Mouse (Mus musculus) heart, embryonic 15.5 days (tissue): Measurements from ENCODE around the gene Irgq. TPM values are rescaled to one million over a fixed set of nuclear protein-coding genes. Genes with fewer than 3 reads are reported as not detected.
"Not testable (repeated sequence)": the region's sequence is repeated elsewhere in the genome, so short reads cannot be mapped to it uniquely, and the experiment has no call there.

Experiments
- ATAC-seq: fragments of 200-750 bp; cut with Nextera tagmentation; replicated peaks from 2 replicates; pipeline ENCODE4 v1.8.0; 2017; ENCODE audit warnings: low read depth, moderate TSS enrichment; ENCODE audit not compliant: insufficient number of reproducible peaks, insufficient read depth, low FRiP score
- H3K27ac ChIP-seq: fragments of 300-500 bp; sonication (generic); 2 replicates; pipeline ENCODE4 v1.5.1; 2015; ENCODE audit warnings: mild to moderate bottlenecking, inconsistent platforms
- H3K27me3 ChIP-seq: fragments of 300-500 bp; sonication (generic); 2 replicates; pipeline ENCODE4 v1.6.1; 2015; ENCODE audit warnings: inconsistent platforms
- H3K36me3 ChIP-seq: fragments of 300-500 bp; sonication (generic); 2 replicates; pipeline ENCODE4 v1.6.1; 2015; ENCODE audit warnings: mild to moderate bottlenecking, inconsistent platforms
- H3K4me1 ChIP-seq: fragments of 300-500 bp; sonication (generic); replicated peaks from 2 replicates; pipeline ENCODE4 v1.6.1; 2015; ENCODE audit warnings: inconsistent platforms
- H3K4me2 ChIP-seq: fragments of 300-500 bp; sonication (generic); 2 replicates; pipeline ENCODE4 v1.6.1; 2015; ENCODE audit warnings: inconsistent platforms, mild to moderate bottlenecking, moderate library complexity
- H3K4me3 ChIP-seq: fragments of 300-500 bp; sonication (generic); 2 replicates; pipeline ENCODE4 v1.5.1; 2015; ENCODE audit warnings: mild to moderate bottlenecking, inconsistent platforms
- H3K9ac ChIP-seq: fragments of 300-500 bp; sonication (generic); 2 replicates; pipeline ENCODE4 v1.6.1; 2015; ENCODE audit warnings: mild to moderate bottlenecking, inconsistent platforms
- H3K9me3 ChIP-seq: fragments of 300-500 bp; sonication (generic); replicated peaks from 2 replicates; pipeline ENCODE4 v1.6.1; 2016; ENCODE audit warnings: inconsistent platforms
- WGBS: fragments of 180-500 bp; shearing (Covaris S2); methylation state at CpG from one replicate; pipeline ENCODE4 v1.1.7; 2015; ENCODE audit warnings: mixed read lengths; 5-methylcytosine and 5-hydroxymethylcytosine counted together
- polyA plus RNA-seq: library from polyadenylated mRNA; unstranded; fragments of >200 nt; fragmentation: Nextera tagmentation; extraction: Ambion mirVana; gene quantifications from 2 replicates; pipeline ENCODE4 v1.2.1, GENCODE M21; 2015

Gene Irgq
- 6.0 and 8.3 TPM in 2 replicates for polyA plus RNA-seq

- no peaks in the 10 kb centered on the region for H3K27me3 ChIP-seq
- peak within 1 kb of the TSS; percentile 91 for H3K4me2 ChIP-seq
- peak within 1 kb of the TSS; percentile 80 for H3K9ac ChIP-seq
- peaks cover 15% of the 10 kb centered on the region for H3K36me3 ChIP-seq
- H3K27ac ChIP-seq = peak within 1 kb of the TSS; percentile 88
- peak; percentile 96 for ATAC-seq
- WGBS = under 1% methylated on average over 44 of the region's 44 CpGs
- no peaks in the 10 kb centered on the region for H3K9me3 ChIP-seq
- H3K4me3 ChIP-seq = peak within 1 kb of the TSS; percentile 68
- H3K4me1 ChIP-seq = peaks cover 26% of the 10 kb centered on the region
These were observed at the start of gene Irgq for GRCm38 (mm10) chr7:24530062-24530931. Gene Irgq (plus strand): TSS chr7:24530689.

- no peaks in the 10 kb centered on the region for H3K9me3 ChIP-seq
- ATAC-seq = 0 out of 2 replicates have a peak, but pooled peaks have one; percentile 3
- peaks cover 69% of the 10 kb centered on the region for H3K27me3 ChIP-seq
- H3K4me3 ChIP-seq = peak overlapping the region; percentile 62
- peaks cover 14% of the 10 kb centered on the region for H3K4me1 ChIP-seq
- H3K4me2 ChIP-seq = peak overlapping the region; percentile 91
- no peak overlapping the region for H3K9ac ChIP-seq
- H3K36me3 ChIP-seq = no peaks in the 10 kb centered on the region
- 11% methylated on average over 14 of the region's 14 CpGs for WGBS
- H3K27ac ChIP-seq = no peak overlapping the region
These were observed 49.5 kb upstream of the Irgq start for GRCm38 (mm10) chr7:24480986-24481473.

- ATAC-seq = peak; percentile 77
- Histone ChIP-seq H3K27ac (no peak within 1 kb of the TSS), H3K36me3 (no peaks in the 10 kb centered on the region), H3K4me2 (peak within 1 kb of the TSS; percentile 91), H3K9me3 (no peaks in the 10 kb centered on the region), H3K9ac (peak within 1 kb of the TSS; percentile 58), H3K4me1 (peaks cover 14% of the 10 kb centered on the region), H3K27me3 (peaks cover 69% of the 10 kb centered on the region), H3K4me3 (peak within 1 kb of the TSS; percentile 62)
- under 1% methylated on average over 78 of the region's 83 CpGs for WGBS
These were observed 48.8 kb upstream of the Irgq start, which contains the start of gene Cadm4 for GRCm38 (mm10) chr7:24481474-24482207. Gene Cadm4 (plus strand): TSS chr7:24482023.

- 0 out of 2 replicates have a peak, but pooled peaks have one; percentile 8 for ATAC-seq
- Histone ChIP-seq H3K9ac (peak overlapping the region; percentile 58), H3K4me2 (peak overlapping the region; percentile 91), H3K27ac (no peak overlapping the region), H3K4me3 (peak overlapping the region; percentile 62), H3K36me3 (no peaks in the 10 kb centered on the region), H3K4me1 (peaks cover 14% of the 10 kb centered on the region), H3K9me3 (no peaks in the 10 kb centered on the region), H3K27me3 (peaks cover 69% of the 10 kb centered on the region)
- 2% methylated on average over 27 of the region's 38 CpGs for WGBS
These were observed 48.1 kb upstream of the Irgq start for GRCm38 (mm10) chr7:24482208-24483020.

- H3K36me3 ChIP-seq, H3K9me3 ChIP-seq, H3K4me2 ChIP-seq, H3K27ac ChIP-seq, H3K9ac ChIP-seq, H3K4me3 ChIP-seq, ATAC-seq: not testable (repeated sequence)
- peaks cover 69% of the 10 kb centered on the region for H3K27me3 ChIP-seq
- H3K4me1 ChIP-seq = peaks cover 14% of the 10 kb centered on the region
- 47% methylated on average over 6 of the region's 6 CpGs for WGBS
These were observed 47.2 kb upstream of the Irgq start for GRCm38 (mm10) chr7:24483291-24483690.

- 76% methylated on average over 9 of the region's 9 CpGs for WGBS
- Histone ChIP-seq H3K9ac (no peak overlapping the region), H3K4me2 (no peak overlapping the region), H3K4me3 (no peak overlapping the region), H3K27ac (no peak overlapping the region), H3K27me3 (peaks cover 48% of the 10 kb centered on the region), H3K9me3 (no peaks in the 10 kb centered on the region), H3K4me1 (peaks cover 14% of the 10 kb centered on the region), H3K36me3 (no peaks in the 10 kb centered on the region)
- ATAC-seq = no peak
These were observed 45.0 kb upstream of the Irgq start for GRCm38 (mm10) chr7:24485481-24485880.

- H3K4me2 ChIP-seq = no peak overlapping the region
- H3K27me3 ChIP-seq = peaks cover 36% of the 10 kb centered on the region
- no peak overlapping the region for H3K9ac ChIP-seq
- ATAC-seq = no peak
- H3K9me3 ChIP-seq = no peaks in the 10 kb centered on the region
- peaks cover 5% of the 10 kb centered on the region; the same call in 1 of the 2 replicates for H3K4me1 ChIP-seq
- H3K4me3 ChIP-seq = no peak overlapping the region
- 56% methylated on average over 9 of the region's 9 CpGs for WGBS
- H3K36me3 ChIP-seq = no peaks in the 10 kb centered on the region
- no peak overlapping the region for H3K27ac ChIP-seq
These were observed 43.8 kb upstream of the Irgq start for GRCm38 (mm10) chr7:24486654-24487130.

- Histone ChIP-seq H3K4me3 (no peak overlapping the region), H3K9me3 (no peaks in the 10 kb centered on the region), H3K9ac (no peak overlapping the region), H3K4me2 (no peak overlapping the region), H3K27ac (no peak overlapping the region), H3K36me3 (no peaks in the 10 kb centered on the region), H3K4me1 (peaks cover under 1% of the 10 kb centered on the region; the same call in 1 of the 2 replicates), H3K27me3 (peaks cover 29% of the 10 kb centered on the region)
- 41% methylated on average over 3 of the region's 3 CpGs for WGBS
- no peak for ATAC-seq
These were observed 43.1 kb upstream of the Irgq start for GRCm38 (mm10) chr7:24487403-24487802.

GRCm38 (mm10) chr7:24488303-24488702 is 42.2 kb upstream of the Irgq start:
- no peaks in the 10 kb centered on the region for H3K36me3 ChIP-seq
- no peak overlapping the region for H3K27ac ChIP-seq
- no peak overlapping the region for H3K9ac ChIP-seq
- WGBS = 77% methylated on average over 8 of the region's 8 CpGs
- H3K4me3 ChIP-seq = no peak overlapping the region
- no peaks in the 10 kb centered on the region for H3K4me1 ChIP-seq
- ATAC-seq = no peak
- H3K27me3 ChIP-seq = peaks cover 22% of the 10 kb centered on the region
- H3K9me3 ChIP-seq = no peaks in the 10 kb centered on the region
- H3K4me2 ChIP-seq = no peak overlapping the region

- ATAC-seq = peak; percentile 23; the same call in 1 of the 2 replicates
- no peaks in the 10 kb centered on the region for H3K36me3 ChIP-seq
- peaks cover 58% of the 10 kb centered on the region for H3K27me3 ChIP-seq
- peaks cover 25% of the 10 kb centered on the region for H3K4me1 ChIP-seq
- H3K27ac ChIP-seq = no peak overlapping the region
- WGBS = 8% methylated on average over 43 of the region's 43 CpGs
- H3K4me2 ChIP-seq = peak overlapping the region; percentile 64
- peak overlapping the region; percentile 41 for H3K4me3 ChIP-seq
- no peaks in the 10 kb centered on the region for H3K9me3 ChIP-seq
- H3K9ac ChIP-seq = no peak overlapping the region
These were observed 30.5 kb upstream of the Irgq start for GRCm38 (mm10) chr7:24499856-24500577.
